In genomic region chr5:98180888-98181635, GRCm38 (mm10) we compare ENCODE assay signal across 9 mouse cellular contexts. TPM values are rescaled to one million over a fixed set of nuclear protein-coding genes. Genes with fewer than 3 reads are reported as not detected.
DNase-seq lines count a peak whose midpoint lies in the region; ATAC-seq and TF ChIP-seq lines count a peak whose summit lies in the region.
"Had no signal": no experiment of that assay in that cellular context is flagged by ENCODE, and none has a peak within 500 bp of the region (broad histone marks: within the 10 kb centered on the region; RNA-seq: fewer than 3 reads in every experiment).

No protein-coding gene starts in this region.

- peaks cover 33% of the 10 kb centered on the region for H3K4me1 ChIP-seq in embryonic facial prominence, embryonic 15.5 days
- peaks cover 3% of the 10 kb centered on the region for H3K4me1 ChIP-seq in limb, embryonic 11.5 days (ENCODE audit: control insufficient read depth, insufficient read depth, low read length)

- no peak for TF ChIP-seq POLR2A in brain, embryonic 14.5 days (IDR thresholded peaks at IDR 0.05; ENCODE audit: borderline replicate concordance, extremely low read depth, insufficient read depth, insufficient read length, poor library complexity, severe bottlenecking)

- peak overlapping the region; percentile 29; the same call in 1 of the 2 replicates for H3K4me2 ChIP-seq in embryonic facial prominence, embryonic 15.5 days (replicated peaks)
- H3K4me2 ChIP-seq in limb, embryonic 11.5 days (ENCODE audit: low read depth, severe bottlenecking) = no peak overlapping the region

- no peak for ATAC-seq in embryonic facial prominence, embryonic 15.5 days (ENCODE audit: insufficient number of reproducible peaks, low FRiP score, low TSS enrichment, low read depth)
- no peak for ATAC-seq in limb, embryonic 11.5 days (ENCODE audit: insufficient number of reproducible peaks, low FRiP score, low TSS enrichment, low read depth)

- H3K27me3 ChIP-seq in embryonic facial prominence, embryonic 15.5 days = peaks cover 96% of the 10 kb centered on the region
- H3K27me3 ChIP-seq in limb, embryonic 11.5 days (ENCODE audit: control insufficient read depth, insufficient read depth, low read length) = peaks cover 71% of the 10 kb centered on the region

- H3K9me3 ChIP-seq in embryonic facial prominence, embryonic 15.5 days (replicated peaks) = no peaks in the 10 kb centered on the region
- no peaks in the 10 kb centered on the region for H3K9me3 ChIP-seq in limb, embryonic 11.5 days (ENCODE audit: control insufficient read depth, low read length)

- H3K36me3 ChIP-seq in embryonic facial prominence, embryonic 15.5 days = no peaks in the 10 kb centered on the region
- no peaks in the 10 kb centered on the region for H3K36me3 ChIP-seq in limb, embryonic 11.5 days (ENCODE audit: control insufficient read depth, insufficient read depth, low read length)

- WGBS in embryonic facial prominence, embryonic 15.5 days = under 1% methylated on average over 27 of the region's 27 CpGs
- under 1% methylated on average over 27 of the region's 27 CpGs for WGBS in limb, embryonic 11.5 days

- peak; percentile 2 for DNase-seq in kidney, adult 9 months
- no peak for DNase-seq in kidney, adult 18-20 months
- DNase-seq in brain, embryonic 14.5 days (ENCODE audit: low read depth) = peak; percentile 84
- peak; percentile 60 for DNase-seq in limb, embryonic 11.5 days (ENCODE audit: low spot score)
- peak; percentile 69 for DNase-seq in retina, postnatal 1 day
- no peak for DNase-seq in adipocyte (ENCODE audit: low spot score)
- no peak for DNase-seq in layer of hippocampus, adult 8-10 months (ENCODE audit: low spot score in 2 of 2)

- no peak overlapping the region for H3K27ac ChIP-seq in embryonic facial prominence, embryonic 15.5 days (replicated peaks)
- H3K27ac ChIP-seq in limb, embryonic 11.5 days (replicated peaks; ENCODE audit: low read depth, low read length) = no peak overlapping the region

- TF ChIP-seq CTCF in brain, embryonic 14.5 days (IDR thresholded peaks at IDR 0.05; ENCODE audit: borderline replicate concordance, extremely low read depth, insufficient read depth, insufficient read length) = no peak

- H3K4me3 ChIP-seq in embryonic facial prominence, embryonic 15.5 days (replicated peaks) = peak overlapping the region; percentile 16; the same call in 1 of the 2 replicates
- no peak overlapping the region for H3K4me3 ChIP-seq in limb, embryonic 11.5 days (ENCODE audit: low read depth, low read length)
- H3K4me3 ChIP-seq: erythroblast, embryonic 14.5 days had no signal

- H3K9ac ChIP-seq in embryonic facial prominence, embryonic 15.5 days = no peak overlapping the region
- no peak overlapping the region for H3K9ac ChIP-seq in limb, embryonic 11.5 days (ENCODE audit: low read length)

RNA-seq across cellular contexts. Expression of gene Prdm8, which starts 14.1 kb away (rescaled TPM):
- 23.2 and 26.7 TPM in 2 replicates for polyA plus RNA-seq in brain, embryonic 14.5 days (2012; rRNA removed)
- polyA plus RNA-seq in embryonic facial prominence, embryonic 15.5 days (2015; fragmentation: Nextera tagmentation; extraction: Ambion mirVana) = 0.18 and 0.19 TPM in 2 replicates
- 0.07 and 0.10 TPM in 2 replicates for polyA plus RNA-seq in limb, embryonic 11.5 days (2014; fragmentation: Nextera tagmentation; extraction: Ambion mirVana)
- 10 to 100 TPM; 67.7 to 76.1 (median 71.5) TPM for total RNA-seq in layer of hippocampus, adult 8-10 months (2022)

Comparison
In these comparisons a context has a peak if more than half of its experiments do, and no peak if none do; other contexts are left out.
1. DNase-seq: peak in kidney, adult 9 months (single experiment), brain, embryonic 14.5 days (single experiment), limb, embryonic 11.5 days (single experiment) and retina, postnatal 1 day (single experiment); none in kidney, adult 18-20 months (single experiment), adipocyte (single experiment) and layer of hippocampus, adult 8-10 months (0 of 2).
2. RNA of gene Prdm8, which starts 14.1 kb away (polyA plus RNA-seq): 23.2 to 26.7 TPM in brain, embryonic 14.5 days; 0.18 to 0.19 TPM in embryonic facial prominence, embryonic 15.5 days and 0.07 to 0.10 TPM in limb, embryonic 11.5 days; every median in the first group is over 10 times any median in the second.